Mouse (Mus musculus) heart, adult 11 months (tissue): ENCODE measurements at regions not wholly inside any gene's neighbourhood (a gene's known extent, or its start where the extent isn't known, plus 50 kb on each side); places are given as distances from the start of the nearest gene placed in this dataset.

ENCODE experiments used
- DNase-seq: peaks from one replicate; pipeline ENCODE4 v3.0.0; 2022

- DNase-seq, result no peak
These were observed 69.0 kb upstream of the Actbl2 start for GRCm38 (mm10) chr13:111185799-111186198.

GRCm38 (mm10) chr13:111186833-111187232, 68.0 kb upstream of the Actbl2 start:
- no peak for DNase-seq

- no peak for DNase-seq
These were observed 60.9 kb upstream of the Actbl2 start for GRCm38 (mm10) chr13:111193919-111194318.

GRCm38 (mm10) chr13:111194337-111194736, 60.5 kb upstream of the Actbl2 start:
- DNase-seq, result no peak

DNA sequence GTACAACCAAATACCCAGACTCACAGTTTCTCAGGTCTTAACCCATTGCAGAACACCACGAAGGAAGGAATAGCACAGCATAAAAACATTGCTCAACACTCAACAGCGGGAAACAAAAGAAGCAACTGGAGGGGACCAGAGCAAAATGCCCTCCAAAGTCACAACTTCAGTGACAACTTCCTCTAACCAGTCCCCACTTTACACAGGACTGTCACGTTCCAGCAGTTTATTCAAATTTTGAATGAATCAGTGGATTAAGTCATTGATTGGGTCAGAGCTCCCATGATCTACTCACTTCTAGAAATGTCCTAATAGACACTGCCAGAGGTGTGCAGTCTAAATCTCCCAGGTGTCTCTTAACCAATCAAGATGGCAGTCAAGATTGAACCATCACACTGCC, 53.3 kb upstream of the Actbl2 start:
- DNase-seq, result no peak

DNA sequence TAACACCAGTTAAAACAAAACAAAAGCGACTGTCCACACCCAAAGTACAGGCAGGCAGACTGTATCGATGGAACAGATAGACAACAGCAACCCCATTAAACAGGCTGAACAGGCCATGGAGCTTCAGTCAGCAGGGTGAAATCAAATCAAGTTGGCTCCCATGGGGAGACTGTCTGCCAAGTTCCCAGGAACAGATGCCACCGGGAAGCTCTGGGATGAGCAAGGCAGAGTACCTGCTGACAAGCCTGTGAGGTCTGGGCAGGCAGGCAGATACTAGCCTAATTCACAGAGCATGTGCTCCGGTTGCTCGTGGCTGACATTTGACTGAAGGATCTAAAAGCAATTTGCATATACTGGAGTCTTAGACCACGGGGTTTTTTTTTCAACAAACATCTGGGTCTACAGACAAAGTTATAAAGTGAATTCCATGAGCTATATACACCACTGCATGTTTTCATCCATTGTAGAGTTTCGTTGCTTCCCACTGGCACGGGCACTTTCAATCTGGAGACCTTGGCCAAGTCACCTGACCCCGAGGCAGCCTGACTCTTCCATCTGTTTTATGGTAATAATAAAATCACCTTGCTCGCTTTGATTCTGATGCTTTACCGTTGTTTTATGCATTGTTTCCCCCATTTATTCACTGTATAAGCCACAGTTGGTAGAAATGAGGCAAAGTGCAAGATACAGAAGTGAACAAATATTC, 50.1 kb upstream of the Actbl2 start:
- peak; percentile 91 for DNase-seq
